In genomic region chr11:88180959-88181619, GRCm38 (mm10) we compare ENCODE assay signal across 8 mouse cellular contexts. TPM values are rescaled to one million over a fixed set of nuclear protein-coding genes. Genes with fewer than 3 reads are reported as not detected.
A peak's percentile ranks its signal among the peaks of the same experiment; 100 is the strongest.
DNase-seq lines count a peak whose midpoint lies in the region; ATAC-seq lines count a peak whose summit lies in the region.

No protein-coding gene starts in this region.

- H3K9ac ChIP-seq in forebrain, embryonic 11.5 days (ENCODE audit: low read length): 0 out of 2 replicates have a peak overlapping the region, but pooled peaks have one; percentile 17
- peak overlapping the region; percentile 30 for H3K9ac ChIP-seq in heart, embryonic 15.5 days
- no peak overlapping the region; the same call in 1 of the 2 replicates for H3K9ac ChIP-seq in kidney, embryonic 16.5 days (replicated peaks; ENCODE audit: low read length)
- H3K9ac ChIP-seq in liver, embryonic 16.5 days (ENCODE audit: low read depth, low read length): no peak overlapping the region

- H3K36me3 ChIP-seq in forebrain, embryonic 11.5 days (ENCODE audit: control insufficient read depth, insufficient read depth, low read length): no peaks in the 10 kb centered on the region; the same call in 1 of the 2 replicates
- H3K36me3 ChIP-seq in heart, embryonic 15.5 days: peaks cover 6% of the 10 kb centered on the region; the same call in 1 of the 2 replicates
- H3K36me3 ChIP-seq in kidney, embryonic 16.5 days (ENCODE audit: insufficient read depth, low read length): peaks cover 8% of the 10 kb centered on the region; the same call in 1 of the 2 replicates
- no peaks in the 10 kb centered on the region for H3K36me3 ChIP-seq in liver, embryonic 16.5 days (ENCODE audit: control insufficient read depth, insufficient read depth)

- H3K9me3 ChIP-seq in forebrain, embryonic 11.5 days (ENCODE audit: control insufficient read depth, low read length): no peaks in the 10 kb centered on the region
- no peaks in the 10 kb centered on the region for H3K9me3 ChIP-seq in heart, embryonic 15.5 days (replicated peaks)
- no peaks in the 10 kb centered on the region for H3K9me3 ChIP-seq in kidney, embryonic 16.5 days (ENCODE audit: low read length)
- no peaks in the 10 kb centered on the region for H3K9me3 ChIP-seq in liver, embryonic 16.5 days (replicated peaks; ENCODE audit: control insufficient read depth, low read length)

- H3K4me3 ChIP-seq in forebrain, embryonic 11.5 days (ENCODE audit: low read depth, low read length): no peak overlapping the region
- H3K4me3 ChIP-seq in heart, embryonic 15.5 days: no peak overlapping the region
- no peak overlapping the region for H3K4me3 ChIP-seq in kidney, embryonic 16.5 days (ENCODE audit: low read length)
- H3K4me3 ChIP-seq in liver, embryonic 16.5 days (ENCODE audit: low read depth, low read length): no peak overlapping the region

- H3K27ac ChIP-seq in forebrain, embryonic 11.5 days (ENCODE audit: low read depth, low read length): peak overlapping the region; percentile 10; the same call in 1 of the 2 replicates
- peak overlapping the region; percentile 92 for H3K27ac ChIP-seq in heart, embryonic 15.5 days
- peak overlapping the region; percentile 88 for H3K27ac ChIP-seq in kidney, embryonic 16.5 days (ENCODE audit: low read length)
- H3K27ac ChIP-seq in liver, embryonic 16.5 days (ENCODE audit: low read length): peak overlapping the region; percentile 24; the same call in 1 of the 2 replicates

- H3K4me2 ChIP-seq in forebrain, embryonic 11.5 days (ENCODE audit: low read depth, low read length, severe bottlenecking): no peak overlapping the region
- H3K4me2 ChIP-seq in heart, embryonic 15.5 days: peak overlapping the region; percentile 37
- H3K4me2 ChIP-seq in kidney, embryonic 16.5 days (replicated peaks; ENCODE audit: low read depth, low read length): 0 out of 2 replicates have a peak overlapping the region, but pooled peaks have one; percentile 5
- H3K4me2 ChIP-seq in liver, embryonic 16.5 days (ENCODE audit: low read depth, low read length): no peak overlapping the region

- WGBS in forebrain, embryonic 11.5 days: 15% methylated on average over 16 of the region's 16 CpGs
- WGBS in heart, embryonic 15.5 days: 7% methylated on average over 16 of the region's 16 CpGs
- 27% methylated on average over 16 of the region's 16 CpGs for WGBS in kidney, embryonic 16.5 days
- 17% methylated on average over 16 of the region's 16 CpGs for WGBS in liver, embryonic 16.5 days (ENCODE audit: insufficient replicate concordance)

- peak; percentile 51; the same call in 1 of the 2 replicates for ATAC-seq in forebrain, embryonic 11.5 days (replicated peaks; ENCODE audit: low FRiP score)
- peak; percentile 86 for ATAC-seq in heart, embryonic 15.5 days (replicated peaks; ENCODE audit: insufficient number of reproducible peaks, insufficient read depth, low FRiP score, low read depth)
- ATAC-seq in kidney, embryonic 16.5 days (ENCODE audit: low FRiP score, low TSS enrichment): peak; percentile 84
- peak; percentile 66 for ATAC-seq in liver, embryonic 16.5 days (ENCODE audit: low read depth)

- DNase-seq in 3T3-L1 (ENCODE audit: low read depth, low spot score): peak; percentile 99
- peak; percentile 90 for DNase-seq in adrenal gland, adult 8-10 months
- DNase-seq in forebrain, embryonic 11.5 days (ENCODE audit: low spot score): peak; percentile 70
- DNase-seq in retina, embryonic 14.5 days (ENCODE audit: low spot score): peak; percentile 64
- no peak for DNase-seq in spleen, adult 12 weeks (ENCODE audit: low spot score)

- peaks cover 19% of the 10 kb centered on the region for H3K4me1 ChIP-seq in forebrain, embryonic 11.5 days (replicated peaks; ENCODE audit: control insufficient read depth, insufficient read depth, low read length)
- peaks cover 29% of the 10 kb centered on the region for H3K4me1 ChIP-seq in heart, embryonic 15.5 days (replicated peaks)
- peaks cover 33% of the 10 kb centered on the region for H3K4me1 ChIP-seq in kidney, embryonic 16.5 days (ENCODE audit: insufficient read depth, low read length)
- H3K4me1 ChIP-seq in liver, embryonic 16.5 days (ENCODE audit: control insufficient read depth, low read depth, low read length): no peaks in the 10 kb centered on the region

- H3K27me3 ChIP-seq in forebrain, embryonic 11.5 days (ENCODE audit: control insufficient read depth, insufficient read depth, low read length): no peaks in the 10 kb centered on the region
- no peaks in the 10 kb centered on the region for H3K27me3 ChIP-seq in heart, embryonic 15.5 days
- no peaks in the 10 kb centered on the region for H3K27me3 ChIP-seq in kidney, embryonic 16.5 days (ENCODE audit: insufficient read depth, low read length)
- peaks cover 5% of the 10 kb centered on the region; the same call in 1 of the 2 replicates for H3K27me3 ChIP-seq in liver, embryonic 16.5 days (ENCODE audit: control insufficient read depth, insufficient read depth, low read depth, low read length)

RNA-seq across cellular contexts. Expression of gene Mrps23, which starts 23.1 kb away (rescaled TPM):
- total RNA-seq in adrenal gland, adult 8-10 months (2022): 100 to 1,000 TPM; 140 to 223 (median 182) TPM
- polyA plus RNA-seq in forebrain, embryonic 11.5 days (2014; fragmentation: Nextera tagmentation; extraction: Ambion mirVana): 70.8 and 71.7 TPM in 2 replicates
- polyA plus RNA-seq in heart, embryonic 15.5 days (2015; fragmentation: Nextera tagmentation; extraction: Ambion mirVana): 80.7 and 93.9 TPM in 2 replicates
- polyA plus RNA-seq in kidney, embryonic 16.5 days (2015; fragmentation: Nextera tagmentation; extraction: Ambion mirVana): 61.5 and 66.6 TPM in 2 replicates
- 23.5 and 26.1 TPM in 2 replicates for polyA plus RNA-seq in liver, embryonic 16.5 days (2015; fragmentation: Nextera tagmentation; extraction: Ambion mirVana)

Comparison
In these comparisons a context has a peak if more than half of its experiments do, and no peak if none do; other contexts are left out.
1. H3K27ac ChIP-seq: peak in every context shown above with its lines; median percentile 92 in heart, embryonic 15.5 days; 88 in kidney, embryonic 16.5 days; 24 in liver, embryonic 16.5 days; 10 in forebrain, embryonic 11.5 days.
2. H3K4me2 ChIP-seq: peak in heart, embryonic 15.5 days (single experiment) and kidney, embryonic 16.5 days (single experiment); none in forebrain, embryonic 11.5 days (single experiment) and liver, embryonic 16.5 days (single experiment).
3. H3K9ac ChIP-seq: peak in forebrain, embryonic 11.5 days (single experiment) and heart, embryonic 15.5 days (single experiment); none in kidney, embryonic 16.5 days (single experiment) and liver, embryonic 16.5 days (single experiment).
4. Peak in every context shown above with its lines, with median percentiles within 50 percentile points of each other: ATAC-seq.